Mouse (Mus musculus) left cerebral cortex, adult 2 months (tissue): ENCODE measurements around the gene Pax3. TPM values are rescaled to one million over a fixed set of nuclear protein-coding genes. Genes with fewer than 3 reads are reported as not detected.

Experiments
- DNase-seq, 2 experiments: peaks; one replicate each; pipeline ENCODE4 v3.0.0; 2021 to 2022; ENCODE audit warnings: low spot score in 2 of 2, mixed read lengths in 1 of 2; ENCODE audit errors: extremely low spot score in 1 of 2
- H3K27ac ChIP-seq: fragments of 200-600 bp; 2 replicates; pipeline ENCODE4 v1.8.1; 2022
- H3K4me3 ChIP-seq: fragments of 200-600 bp; 2 replicates; pipeline ENCODE4 v1.8.1; 2022
- CTCF ChIP-seq: fragments of 200-600 bp; IDR thresholded peaks from 2 replicates; pipeline ENCODE4 v1.8.1; 2022; ENCODE audit warnings: antibody characterized with exemption, mild to moderate bottlenecking, moderate library complexity
- intact Hi-C: fragments of 180-260 bp; cut with DNase I; formaldehyde crosslinking; loops from one replicate; pipeline ENCODE4 v1.15.1; 2025
- total RNA-seq, 2 experiments: library from RNA; stranded (reverse); gene quantifications; 2 replicates each; pipeline ENCODE4 v1.2.3; 2021

Gene Pax3
- total RNA-seq, 2 experiments from 2014 or later = not detected

DNA sequence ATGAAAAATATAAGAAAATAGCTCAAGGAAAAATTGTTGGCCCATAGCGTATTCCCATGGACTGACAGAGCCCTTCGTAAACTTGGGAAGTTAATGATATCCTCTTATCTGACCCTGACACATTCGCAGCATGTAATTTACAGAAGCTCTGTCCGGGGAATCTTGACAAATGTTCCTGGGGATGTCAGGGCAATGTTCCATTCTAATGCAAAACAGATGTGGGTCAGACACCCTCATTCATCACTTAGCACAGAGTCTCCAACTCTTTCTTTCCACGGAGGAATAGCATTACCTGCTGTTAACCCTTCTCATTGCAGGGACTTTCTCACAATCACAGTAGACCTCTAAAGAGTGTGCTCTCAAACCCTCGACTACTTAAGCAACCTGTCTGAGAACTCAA lies 86.6 kb downstream of the Pax3 start:
- no peak overlapping the region for H3K27ac ChIP-seq
- intact Hi-C loops = no loop called here
- no peak overlapping the region for H3K4me3 ChIP-seq
- DNase-seq = no peak
- no peak for TF ChIP-seq CTCF

DNA sequence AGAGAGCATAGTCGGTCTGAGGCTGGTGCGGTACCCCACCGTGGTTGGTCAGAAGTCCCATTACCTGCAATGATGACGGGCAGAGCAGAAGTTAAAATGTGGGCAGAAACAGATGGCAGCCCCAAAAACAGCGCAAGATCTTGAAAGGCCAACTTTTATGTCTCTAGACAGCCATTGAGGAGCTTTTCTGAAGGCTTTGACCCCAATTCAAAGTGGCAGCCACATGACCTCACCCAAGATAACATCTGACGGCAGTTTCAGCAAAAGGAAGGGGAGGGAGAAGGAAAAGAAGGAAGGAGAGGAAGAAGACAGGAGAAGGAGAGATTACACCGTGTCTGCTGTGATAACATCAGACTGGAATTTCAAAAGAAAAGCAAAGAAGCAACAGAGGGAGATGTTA lies 93.4 kb downstream of the Pax3 start:
- no peak for DNase-seq
- no peak for TF ChIP-seq CTCF
- intact Hi-C loops = no loop called here
- Histone ChIP-seq H3K27ac (no peak overlapping the region), H3K4me3 (no peak overlapping the region)

GRCm38 (mm10) chr1:78093619-78094018 lies 103.3 kb downstream of the Pax3 start:
- intact Hi-C loops = no loop called here
- H3K27ac ChIP-seq = no peak overlapping the region
- TF ChIP-seq CTCF = no peak
- no peak overlapping the region for H3K4me3 ChIP-seq
- DNase-seq = no peak

DNA sequence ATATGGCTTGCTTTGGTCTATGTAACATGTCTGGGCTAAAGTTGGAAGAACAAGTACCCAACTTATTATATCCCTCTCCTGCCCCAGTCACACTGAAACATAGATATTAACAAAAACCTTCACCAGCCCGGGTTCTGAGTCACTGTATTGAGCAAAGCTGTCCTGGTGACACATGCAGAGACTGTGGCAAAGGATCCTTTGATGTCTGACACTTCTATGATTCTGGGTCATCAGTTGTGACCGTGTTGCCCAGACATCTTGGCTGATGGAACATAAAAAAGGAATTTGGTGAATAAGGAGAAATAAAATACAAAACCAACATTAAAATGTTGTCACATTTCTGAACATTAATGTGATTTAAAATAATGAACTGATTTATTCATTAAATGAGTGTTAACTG lies 108.3 kb downstream of the Pax3 start:
- DNase-seq = no peak
- intact Hi-C loops = no loop called here
- TF ChIP-seq CTCF = no peak
- Histone ChIP-seq H3K4me3 (no peak overlapping the region), H3K27ac (no peak overlapping the region)

DNA sequence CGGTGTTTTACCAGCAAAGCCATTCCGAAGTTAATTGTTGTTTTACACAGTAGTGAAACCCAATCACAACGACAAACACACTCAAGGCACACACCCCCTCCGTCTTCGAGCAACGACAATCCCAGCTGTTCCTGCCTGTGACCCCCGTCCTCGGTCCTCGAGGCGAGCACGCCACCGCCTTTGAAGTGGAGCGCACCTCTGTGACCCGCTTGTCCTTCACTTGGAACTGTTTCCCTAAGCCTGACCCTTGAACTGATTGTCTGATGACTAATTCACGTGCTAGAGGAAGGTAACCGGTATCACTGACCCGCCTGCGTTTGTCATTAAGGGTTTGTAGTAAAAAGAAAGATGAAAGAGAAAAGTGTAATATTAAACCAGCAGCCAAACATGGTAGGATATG lies 115.2 kb downstream of the Pax3 start:
- intact Hi-C loops = no loop called here
- DNase-seq = no peak
- no peak overlapping the region for H3K4me3 ChIP-seq
- H3K27ac ChIP-seq = no peak overlapping the region
- TF ChIP-seq CTCF = no peak

DNA sequence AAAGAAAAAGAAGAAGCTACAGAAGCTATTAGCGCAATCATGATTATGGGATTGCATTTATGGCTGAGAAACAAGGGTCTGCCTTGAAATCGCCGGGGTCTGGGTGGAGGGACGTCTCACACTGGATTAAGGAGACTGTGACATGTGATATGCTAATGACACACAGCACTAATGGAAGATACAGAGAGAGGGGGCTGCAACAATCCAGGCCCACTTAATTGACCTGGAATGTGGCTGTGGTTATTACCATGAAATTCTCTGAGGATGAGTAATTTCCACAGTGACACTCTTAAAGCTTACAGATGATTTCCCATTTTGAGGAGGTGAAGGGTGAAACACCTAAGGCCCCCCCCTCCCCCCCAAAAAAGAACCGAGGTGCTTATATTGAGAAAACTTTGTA lies 136.1 kb downstream of the Pax3 start:
- no peak overlapping the region for H3K27ac ChIP-seq
- no peak for TF ChIP-seq CTCF
- no peak for DNase-seq
- intact Hi-C loops = no loop called here
- H3K4me3 ChIP-seq = no peak overlapping the region

DNA sequence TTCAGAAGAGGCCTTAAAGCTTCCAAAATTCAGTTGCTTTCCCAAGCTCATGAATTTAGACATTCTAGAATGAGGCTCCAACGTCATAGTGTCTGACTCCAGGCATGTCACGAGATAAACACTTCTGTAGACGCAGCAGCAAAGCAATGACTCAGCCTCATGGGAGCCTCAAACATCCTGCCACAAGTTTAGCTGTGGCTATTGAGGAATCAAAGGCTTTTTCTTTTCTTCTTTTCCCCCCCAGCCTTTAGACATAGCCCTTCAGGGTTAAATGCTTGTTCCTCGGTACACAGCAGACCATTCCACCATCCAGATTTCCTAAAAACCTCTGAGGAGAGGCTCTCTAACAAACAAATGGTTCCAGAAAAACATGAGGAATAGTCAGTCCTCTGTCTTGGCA lies 139.0 kb downstream of the Pax3 start:
- TF ChIP-seq CTCF = no peak
- no peak overlapping the region for H3K27ac ChIP-seq
- H3K4me3 ChIP-seq = no peak overlapping the region
- no peak for DNase-seq
- intact Hi-C loops = loop anchor here (5.0 kb wide), 1 partner anchor 1249 kb away; no protein-coding TSS in a partner anchor

DNA sequence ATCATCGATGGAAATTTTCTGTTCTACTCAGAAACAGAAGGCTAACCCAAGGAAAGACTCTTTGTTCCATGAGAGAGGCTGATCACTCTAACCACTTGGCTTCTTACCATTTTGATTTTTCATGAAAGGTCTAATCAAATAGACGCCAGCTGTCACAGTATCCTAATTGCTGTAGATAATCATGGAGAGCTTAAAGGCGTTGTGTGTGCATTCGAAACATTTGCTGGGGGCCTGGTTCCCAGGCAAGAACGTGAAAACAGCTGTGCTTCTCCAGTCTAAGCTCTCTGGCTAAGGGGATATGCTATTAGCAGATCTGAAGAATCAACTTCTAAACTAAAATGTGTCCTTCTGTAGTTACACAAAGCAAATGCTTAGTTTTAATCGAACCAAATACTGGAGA lies 143.3 kb downstream of the Pax3 start:
- no peak for TF ChIP-seq CTCF
- no peak overlapping the region for H3K27ac ChIP-seq
- H3K4me3 ChIP-seq = no peak overlapping the region
- intact Hi-C loops = no loop called here
- DNase-seq = no peak

Other genes with a start within 250 kb of the Pax3 start
- 1 to 10 TPM; 9.5 to 9.7 TPM for gene Sgpp2, start 113.2 kb upstream of the Pax3 start, total RNA-seq